Mouse (Mus musculus): ENCODE results near the gene Peak1.

- no peak for TF ChIP-seq CTCF (IDR thresholded peaks at IDR 0.05 in 2 of 3, conservative IDR thresholded peaks at IDR 0.05 in 1 of 3; ENCODE audit: control insufficient read depth in 1 of 3, insufficient read depth in 1 of 3, low read depth in 2 of 3, low read length in 3 of 3, poor library complexity in 1 of 3, severe bottlenecking in 1 of 3)
- TF ChIP-seq ELF1 (IDR thresholded peaks at IDR 0.05; ENCODE audit: low read depth, low read length) = no peak
- no peak for TF ChIP-seq USF2 (IDR thresholded peaks at IDR 0.05; ENCODE audit: borderline replicate concordance in 1 of 2, insufficient read depth in 1 of 2, low read depth in 1 of 2, low read length in 2 of 2)
- TF ChIP-seq CHD1 (IDR thresholded peaks at IDR 0.05; ENCODE audit: low read depth, low read length) = no peak
- TF ChIP-seq POLR2A (IDR thresholded peaks at IDR 0.05; ENCODE audit: control insufficient read depth in 1 of 2, insufficient read depth in 1 of 2, low read depth in 1 of 2, low read length in 2 of 2, poor library complexity in 1 of 2) = no peak
- TF ChIP-seq TBP (IDR thresholded peaks at IDR 0.05; ENCODE audit: low read depth, low read length) = no peak
- TF ChIP-seq ZC3H11A (IDR thresholded peaks at IDR 0.05; ENCODE audit: low read depth, low read length) = no peak
- TF ChIP-seq E2F4 (IDR thresholded peaks at IDR 0.05; ENCODE audit: borderline replicate concordance, low read depth, low read length) = no peak
- TF ChIP-seq EP300 (IDR thresholded peaks at IDR 0.05; ENCODE audit: low read depth in 1 of 2, low read length in 2 of 2) = no peak
- no peak for TF ChIP-seq MXI1 (IDR thresholded peaks at IDR 0.05; ENCODE audit: low read depth, low read length)
- no peak for TF ChIP-seq GABPA (IDR thresholded peaks at IDR 0.05; ENCODE audit: low read depth, low read length)
- TF ChIP-seq RCOR1 (IDR thresholded peaks at IDR 0.05; ENCODE audit: low read depth, low read length) = no peak
- TF ChIP-seq UBTF (IDR thresholded peaks at IDR 0.05; ENCODE audit: borderline replicate concordance, insufficient read depth, low read depth, low read length) = no peak
- no peak for TF ChIP-seq USF1 (IDR thresholded peaks at IDR 0.05; ENCODE audit: low read depth, low read length)
Measured at GRCm38 (mm10) chr9:56235871-56236298, 182.0 kb downstream of the Peak1 start.

All from MEL (cell line).